Mouse (Mus musculus): Measurements from ENCODE around the gene Gpt2.

Gene Gpt2

DNA sequence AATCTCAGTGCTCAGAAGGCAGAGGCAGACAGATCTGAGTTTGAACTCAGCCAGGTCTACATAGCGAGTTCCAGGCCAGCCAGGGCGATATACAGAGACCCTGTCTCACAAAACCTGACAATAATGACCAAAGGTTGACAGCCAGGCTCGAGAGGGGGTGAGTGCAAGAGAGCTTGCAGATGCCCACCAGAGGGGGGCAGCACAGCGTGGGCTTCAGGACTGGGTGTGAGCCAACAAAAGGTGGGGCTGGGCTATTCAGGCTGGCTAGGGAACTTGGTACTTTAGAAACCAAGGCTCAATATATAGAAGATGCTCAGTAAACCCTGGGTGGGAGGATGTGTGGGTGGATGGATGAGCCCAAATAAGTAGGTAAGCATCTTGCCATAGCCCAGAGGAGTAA, 16.3 kb downstream of the Gpt2 start:
- in situ Hi-C loops (cut with MboI; ENCODE audit: low pct_unique_long_range_greater_than_20kb in 1 of 2, low sequenced_read_pairs in 2 of 2, unreplicated experiment in 1 of 2): loop anchor here (5.0 to 25.0 kb wide), 2 partner anchors 39 to 221 kb away; partner anchors contain the start of genes Orc6 (in 1 of the 2) and Vps35 (in 1 of the 2)

- in situ Hi-C loops (cut with MboI; ENCODE audit: low pct_unique_long_range_greater_than_20kb in 1 of 2, low sequenced_read_pairs in 2 of 2, unreplicated experiment in 1 of 2): loop anchor here in 1 of 2 experiments (25.0 kb wide), 1 partner anchor 225 kb away; the partner anchor contains the start of genes Orc6 and Vps35
Measured at GRCm38 (mm10) chr8:85512234-85512633, 19.9 kb downstream of the Gpt2 start.

DNA sequence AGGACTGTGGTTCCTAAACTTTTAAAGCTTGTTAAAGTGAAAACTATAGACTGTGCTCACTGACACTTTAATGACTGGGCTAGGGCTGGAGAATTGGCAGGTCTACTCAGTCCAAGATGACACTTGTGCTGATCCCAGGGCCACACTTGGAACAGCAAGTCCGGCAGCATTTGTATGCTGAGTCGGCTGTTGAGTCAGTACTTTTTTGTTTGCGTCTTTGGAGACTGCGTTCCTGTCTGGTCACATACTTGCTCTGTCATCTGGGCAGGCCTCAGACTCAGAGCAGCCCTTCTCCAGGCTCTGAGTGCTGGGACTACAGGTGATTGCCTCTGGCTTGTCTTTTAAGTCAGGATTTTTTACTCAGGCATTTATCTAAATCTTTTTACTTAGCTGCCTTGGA, 20.9 kb downstream of the Gpt2 start:
- in situ Hi-C loops (cut with MboI; ENCODE audit: low pct_unique_long_range_greater_than_20kb in 1 of 2, low sequenced_read_pairs in 2 of 2, unreplicated experiment in 1 of 2): loop anchor here in 1 of 2 experiments (25.0 kb wide), 1 partner anchor 226 kb away; the partner anchor contains the start of genes Orc6 and Vps35

- in situ Hi-C loops (cut with MboI; ENCODE audit: low pct_unique_long_range_greater_than_20kb in 1 of 2, low sequenced_read_pairs in 2 of 2, unreplicated experiment in 1 of 2): loop anchor here in 1 of 2 experiments (25.0 kb wide), 1 partner anchor 228 kb away; the partner anchor contains the start of genes Orc6 and Vps35
Measured at GRCm38 (mm10) chr8:85515391-85515790, 23.0 kb downstream of the Gpt2 start.

DNA sequence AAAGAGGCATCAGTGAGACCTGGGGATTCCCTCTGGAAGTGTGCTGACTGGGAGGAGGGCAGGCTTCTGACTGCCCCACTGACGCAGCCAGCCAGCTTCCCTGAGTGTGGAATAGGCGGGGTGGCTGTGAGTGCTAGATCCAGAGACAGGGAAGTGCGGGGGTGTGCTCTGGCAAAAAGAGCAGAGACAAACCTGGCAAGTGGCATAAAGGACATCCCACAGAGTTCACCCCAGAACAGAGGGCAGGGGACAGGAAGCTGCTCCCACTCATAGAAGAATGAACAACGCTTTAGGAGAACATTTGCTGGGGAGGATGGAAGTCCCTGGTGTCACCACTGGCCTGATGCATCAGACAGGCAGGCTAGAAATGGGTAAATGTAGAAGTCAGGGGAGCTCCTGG, 25.0 kb downstream of the Gpt2 start:
- in situ Hi-C loops (cut with MboI; ENCODE audit: low pct_unique_long_range_greater_than_20kb in 1 of 2, low sequenced_read_pairs in 2 of 2, unreplicated experiment in 1 of 2): loop anchor here in 1 of 2 experiments (25.0 kb wide), 1 partner anchor 230 kb away; the partner anchor contains the start of genes Orc6 and Vps35

GRCm38 (mm10) chr8:85517956-85518355, 25.6 kb downstream of the Gpt2 start:
- in situ Hi-C loops (cut with MboI; ENCODE audit: low pct_unique_long_range_greater_than_20kb in 1 of 2, low sequenced_read_pairs in 2 of 2, unreplicated experiment in 1 of 2): loop anchor here in 1 of 2 experiments (25.0 kb wide), 1 partner anchor 231 kb away; the partner anchor contains the start of genes Orc6 and Vps35

DNA sequence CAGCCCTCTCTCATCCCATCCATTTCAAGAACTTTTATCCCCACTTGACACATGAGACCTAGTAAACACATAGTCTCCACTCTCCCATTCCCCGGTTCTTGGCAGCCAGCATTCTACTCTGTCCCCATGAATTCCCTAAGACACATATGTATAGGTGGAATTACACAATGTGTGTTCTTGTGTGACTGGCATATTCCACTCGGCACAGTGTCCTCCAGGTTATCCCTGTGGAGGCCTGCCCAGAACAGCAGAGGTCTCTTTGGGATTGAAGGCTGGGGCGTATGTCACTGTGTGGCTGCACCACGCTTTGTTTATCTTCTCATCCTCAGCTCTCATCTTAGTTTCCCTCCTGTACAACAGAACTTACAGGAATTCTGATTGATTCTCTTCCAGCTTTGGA, 28.2 kb downstream of the Gpt2 start:
- in situ Hi-C loops (cut with MboI; ENCODE audit: low pct_unique_long_range_greater_than_20kb in 1 of 2, low sequenced_read_pairs in 2 of 2, unreplicated experiment in 1 of 2): loop anchor here in 1 of 2 experiments (25.0 kb wide), 1 partner anchor 233 kb away; the partner anchor contains the start of genes Orc6 and Vps35

DNA sequence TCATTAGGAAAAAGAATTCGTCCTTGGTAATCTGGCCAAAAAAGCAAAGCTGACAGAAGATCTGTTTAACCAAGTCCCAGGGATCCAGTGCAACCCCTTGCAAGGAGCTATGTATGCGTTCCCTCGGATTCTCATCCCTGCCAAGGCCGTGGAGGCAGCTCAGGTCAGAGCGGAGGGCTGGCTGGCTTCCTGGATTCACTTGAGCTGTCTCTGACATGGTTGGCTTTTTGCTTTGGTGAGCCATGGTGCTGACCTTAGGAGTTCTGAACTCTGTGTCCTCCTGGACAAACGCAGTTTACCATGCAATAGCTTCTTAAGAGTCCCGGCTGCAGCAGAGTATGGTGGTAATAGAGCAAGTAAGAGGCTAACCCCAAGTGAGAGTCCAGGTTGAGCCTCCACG, 29.0 kb downstream of the Gpt2 start:
- in situ Hi-C loops (cut with MboI; ENCODE audit: low pct_unique_long_range_greater_than_20kb in 1 of 2, low sequenced_read_pairs in 2 of 2, unreplicated experiment in 1 of 2): loop anchor here in 1 of 2 experiments (25.0 kb wide), 1 partner anchor 234 kb away; the partner anchor contains the start of genes Orc6 and Vps35

DNA sequence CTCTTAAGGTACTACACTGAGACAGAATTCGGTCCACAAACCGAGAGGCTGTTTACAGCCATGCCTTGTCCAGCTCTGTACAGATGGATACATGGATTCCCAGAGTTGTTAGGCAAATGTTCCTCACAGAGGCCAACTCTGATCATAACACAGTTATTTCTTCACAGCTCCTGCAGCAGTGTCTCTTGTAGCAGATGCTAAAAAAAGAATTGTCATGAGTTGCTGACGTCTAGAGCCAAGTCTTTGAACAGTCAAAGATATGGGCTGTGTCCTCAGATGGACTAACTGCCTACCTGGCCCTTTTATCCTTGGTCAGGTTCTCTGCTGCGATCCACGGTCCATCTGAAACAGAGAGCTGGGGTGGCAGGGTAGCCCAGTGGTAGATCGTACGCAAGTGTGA, 31.7 kb downstream of the Gpt2 start:
- in situ Hi-C loops (cut with MboI; ENCODE audit: low pct_unique_long_range_greater_than_20kb in 1 of 2, low sequenced_read_pairs in 2 of 2, unreplicated experiment in 1 of 2): loop anchor here in 1 of 2 experiments (25.0 kb wide), 1 partner anchor 237 kb away; the partner anchor contains the start of genes Orc6 and Vps35

DNA sequence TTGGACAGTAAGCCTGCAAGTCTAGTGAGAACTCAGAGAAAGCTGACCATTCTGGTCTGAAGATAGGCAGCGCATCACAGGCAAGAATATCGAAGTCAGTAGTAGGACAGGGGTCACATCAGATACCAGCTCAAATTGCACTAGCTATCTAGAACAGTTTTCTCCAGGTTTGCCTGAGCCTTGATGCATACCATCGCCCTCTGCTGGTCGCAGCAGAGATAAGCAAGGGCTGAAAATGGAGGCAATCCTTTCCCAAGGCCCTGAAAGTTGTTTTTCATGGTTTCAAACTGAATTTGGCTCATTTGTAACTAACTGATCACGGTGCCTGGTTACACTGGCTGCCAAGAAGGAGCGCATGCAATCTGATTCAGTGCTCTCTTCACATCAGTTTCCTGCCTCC, 33.7 kb downstream of the Gpt2 start:
- in situ Hi-C loops (cut with MboI; ENCODE audit: low pct_unique_long_range_greater_than_20kb in 1 of 2, low sequenced_read_pairs in 2 of 2, unreplicated experiment in 1 of 2): no loop called here

DNA sequence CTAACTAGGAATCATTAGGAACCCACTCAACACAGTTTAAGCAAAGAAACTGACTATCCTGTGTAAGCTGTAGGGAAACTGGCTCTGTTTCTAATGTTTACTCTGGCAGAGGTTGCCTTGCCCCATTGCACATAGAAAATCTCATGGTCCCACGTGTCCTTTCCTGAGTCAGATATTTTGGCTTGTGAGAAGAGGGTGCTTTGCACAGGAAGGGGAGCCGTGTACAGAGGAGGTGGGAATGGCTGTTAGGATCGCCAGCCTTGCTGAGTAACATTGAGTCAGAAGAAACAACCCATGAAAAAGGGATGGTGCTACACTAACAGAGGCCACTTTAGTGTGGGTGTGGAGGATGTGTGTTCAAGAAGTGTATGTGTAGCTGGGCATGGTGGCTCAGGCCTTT, 36.6 kb downstream of the Gpt2 start:
- in situ Hi-C loops (cut with MboI; ENCODE audit: low pct_unique_long_range_greater_than_20kb in 1 of 2, low sequenced_read_pairs in 2 of 2, unreplicated experiment in 1 of 2): no loop called here

- in situ Hi-C loops (cut with MboI; ENCODE audit: low pct_unique_long_range_greater_than_20kb in 1 of 2, low sequenced_read_pairs in 2 of 2, unreplicated experiment in 1 of 2): loop anchor here in 1 of 2 experiments (10.0 kb wide), 1 partner anchor 246 kb away; no protein-coding TSS in a partner anchor
Measured at GRCm38 (mm10) chr8:85530717-85531116, 38.3 kb downstream of the Gpt2 start.

- in situ Hi-C loops (cut with MboI; ENCODE audit: low pct_unique_long_range_greater_than_20kb in 1 of 2, low sequenced_read_pairs in 2 of 2, unreplicated experiment in 1 of 2): loop anchor here in 1 of 2 experiments (10.0 kb wide), 1 partner anchor 247 kb away; no protein-coding TSS in a partner anchor
Measured at GRCm38 (mm10) chr8:85531471-85531870, 39.1 kb downstream of the Gpt2 start.

DNA sequence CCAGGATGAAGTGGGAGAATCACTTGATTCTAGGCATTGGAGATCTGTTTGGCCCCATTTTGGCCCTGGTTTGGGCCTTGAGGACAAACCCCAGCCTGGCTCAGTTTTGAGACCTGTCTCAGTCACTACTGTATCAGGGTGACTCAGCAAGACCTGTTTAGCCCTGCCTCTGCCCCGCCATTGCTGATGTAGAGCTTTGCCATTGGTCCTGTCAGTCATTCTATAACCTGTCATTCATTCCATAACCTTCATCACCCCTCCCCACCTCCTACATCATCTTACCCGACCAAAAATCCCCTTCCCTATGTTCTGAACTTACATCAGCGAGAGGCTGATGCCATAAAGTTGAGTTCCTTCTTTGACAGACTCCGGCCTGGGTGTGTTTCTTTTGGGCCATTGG, 40.5 kb downstream of the Gpt2 start:
- in situ Hi-C loops (cut with MboI; ENCODE audit: low pct_unique_long_range_greater_than_20kb in 1 of 2, low sequenced_read_pairs in 2 of 2, unreplicated experiment in 1 of 2): loop anchor here in 1 of 2 experiments (10.0 kb wide), 1 partner anchor 248 kb away; no protein-coding TSS in a partner anchor

GRCm38 (mm10) chr8:85533434-85533833, 41.1 kb downstream of the Gpt2 start:
- in situ Hi-C loops (cut with MboI; ENCODE audit: low pct_unique_long_range_greater_than_20kb in 1 of 2, low sequenced_read_pairs in 2 of 2, unreplicated experiment in 1 of 2): loop anchor here in 1 of 2 experiments (10.0 kb wide), 1 partner anchor 249 kb away; no protein-coding TSS in a partner anchor

GRCm38 (mm10) chr8:85534163-85534562, 41.8 kb downstream of the Gpt2 start:
- in situ Hi-C loops (cut with MboI; ENCODE audit: low pct_unique_long_range_greater_than_20kb in 1 of 2, low sequenced_read_pairs in 2 of 2, unreplicated experiment in 1 of 2): loop anchor here in 1 of 2 experiments (10.0 kb wide), 1 partner anchor 249 kb away; no protein-coding TSS in a partner anchor

DNA sequence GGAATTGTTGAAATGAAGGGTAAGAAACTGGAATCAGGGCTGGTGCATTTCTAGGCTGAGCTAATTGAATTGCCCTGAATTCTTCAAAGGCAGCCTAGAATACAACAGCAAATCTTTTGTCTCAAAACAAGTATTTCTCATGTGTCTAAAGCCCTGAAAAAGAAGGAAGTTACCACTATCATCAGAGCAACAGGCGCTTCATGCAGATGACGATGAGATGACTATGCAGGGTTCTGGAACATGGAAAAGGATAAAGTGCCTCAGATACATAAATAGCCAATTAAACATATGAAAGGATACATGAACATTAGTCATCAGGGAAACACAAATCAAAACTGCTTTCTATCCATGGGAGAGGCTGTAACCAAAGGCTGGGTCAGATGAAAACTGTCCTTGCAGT, 44.0 kb downstream of the Gpt2 start:
- in situ Hi-C loops (cut with MboI; ENCODE audit: low pct_unique_long_range_greater_than_20kb in 1 of 2, low sequenced_read_pairs in 2 of 2, unreplicated experiment in 1 of 2): loop anchor here in 1 of 2 experiments (10.0 kb wide), 1 partner anchor 252 kb away; no protein-coding TSS in a partner anchor

DNA sequence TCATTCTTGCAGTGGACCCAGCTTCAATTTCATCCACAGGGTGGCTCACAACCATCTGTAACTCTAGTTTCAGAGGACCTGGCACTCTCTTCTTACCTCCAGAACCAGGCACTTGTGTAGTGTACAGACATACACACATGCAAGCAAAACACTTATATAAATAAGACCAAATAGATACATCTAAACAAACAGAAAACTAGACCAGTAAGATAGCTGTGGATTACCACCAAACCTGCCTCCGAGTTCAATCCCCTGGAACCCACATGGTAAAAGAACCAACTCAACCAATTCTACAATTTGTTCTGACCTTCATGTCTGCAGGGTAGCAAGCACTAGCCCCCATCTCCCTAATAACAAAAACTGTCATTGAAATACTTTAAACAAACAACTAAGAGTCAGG, 59.6 kb downstream of the Gpt2 start:
- in situ Hi-C loops (cut with MboI; ENCODE audit: low pct_unique_long_range_greater_than_20kb in 1 of 2, low sequenced_read_pairs in 2 of 2, unreplicated experiment in 1 of 2): no loop called here

GRCm38 (mm10) chr8:85554391-85555180, 62.2 kb downstream of the Gpt2 start:
- in situ Hi-C loops (cut with MboI; ENCODE audit: low pct_unique_long_range_greater_than_20kb in 1 of 2, low sequenced_read_pairs in 2 of 2, unreplicated experiment in 1 of 2): no loop called here
